Mouse (Mus musculus): ENCODE measurements at regions not wholly inside any gene's neighbourhood (a gene's known extent, or its start where the extent isn't known, plus 50 kb on each side); places are given as distances from the start of the nearest gene placed in this dataset.

- no peak for DNase-seq
These were observed 50.6 kb upstream of the Grik3 start for GRCm38 (mm10) chr4:125439856-125440255.

- DNase-seq: peak; percentile 56
These were observed 53.2 kb upstream of the Grik3 start for GRCm38 (mm10) chr4:125437161-125437822.

- DNase-seq: peak; percentile 51
These were observed 57.0 kb upstream of the Grik3 start for GRCm38 (mm10) chr4:125433511-125433910.

GRCm38 (mm10) chr4:125431648-125432047 is 58.9 kb upstream of the Grik3 start:
- DNase-seq: no peak

GRCm38 (mm10) chr4:125430845-125431244 is 59.7 kb upstream of the Grik3 start:
- DNase-seq: no peak

- no peak for DNase-seq
These were observed 61.8 kb upstream of the Grik3 start for GRCm38 (mm10) chr4:125428736-125429135.

GRCm38 (mm10) chr4:125420561-125421241 is 69.8 kb upstream of the Grik3 start:
- no peak for DNase-seq

- DNase-seq: no peak
These were observed 70.8 kb upstream of the Grik3 start for GRCm38 (mm10) chr4:125419491-125420255.

- no peak for DNase-seq
These were observed 75.2 kb upstream of the Grik3 start for GRCm38 (mm10) chr4:125415308-125415707.

GRCm38 (mm10) chr4:125413833-125414719 is 76.4 kb upstream of the Grik3 start:
- DNase-seq: peak; percentile 39

GRCm38 (mm10) chr4:125410736-125411441 is 79.6 kb upstream of the Grik3 start:
- peak; percentile 51 for DNase-seq

- DNase-seq: no peak
These were observed 91.0 kb upstream of the Grik3 start for GRCm38 (mm10) chr4:125399376-125400112.

- DNase-seq: no peak
These were observed 93.5 kb upstream of the Grik3 start for GRCm38 (mm10) chr4:125397007-125397461.

- DNase-seq: no peak
These were observed 99.2 kb upstream of the Grik3 start for GRCm38 (mm10) chr4:125391269-125391668.

GRCm38 (mm10) chr4:125385811-125386210 is 104.7 kb upstream of the Grik3 start:
- DNase-seq: peak; percentile 50

GRCm38 (mm10) chr4:125364011-125364410 is 126.5 kb upstream of the Grik3 start:
- DNase-seq: peak; percentile 57

- DNase-seq: peak; percentile 88
These were observed 128.6 kb upstream of the Grik3 start for GRCm38 (mm10) chr4:125361611-125362520.

- DNase-seq: no peak
These were observed 132.1 kb upstream of the Grik3 start for GRCm38 (mm10) chr4:125358356-125358755.

- DNase-seq: peak; percentile 4
These were observed 134.1 kb upstream of the Grik3 start for GRCm38 (mm10) chr4:125356441-125356840.

- DNase-seq: peak; percentile 74
These were observed 135.8 kb upstream of the Grik3 start for GRCm38 (mm10) chr4:125354742-125355141.

Measured in retina, postnatal 1 day (tissue).